Mouse (Mus musculus) spleen, embryonic (tissue): ENCODE measurements around the gene Lhb.
"Not testable (repeated sequence)": the region's sequence is repeated elsewhere in the genome, so short reads cannot be mapped to it uniquely, and the experiment has no call there.

ENCODE experiments used
- CTCF ChIA-PET: fragments of 350-600 bp; sonication (Branson Sonifier 250); formaldehyde crosslinking; loops from one replicate; lab custom pipeline; 2022; lab: Charles Lee

Lhb gene

DNA sequence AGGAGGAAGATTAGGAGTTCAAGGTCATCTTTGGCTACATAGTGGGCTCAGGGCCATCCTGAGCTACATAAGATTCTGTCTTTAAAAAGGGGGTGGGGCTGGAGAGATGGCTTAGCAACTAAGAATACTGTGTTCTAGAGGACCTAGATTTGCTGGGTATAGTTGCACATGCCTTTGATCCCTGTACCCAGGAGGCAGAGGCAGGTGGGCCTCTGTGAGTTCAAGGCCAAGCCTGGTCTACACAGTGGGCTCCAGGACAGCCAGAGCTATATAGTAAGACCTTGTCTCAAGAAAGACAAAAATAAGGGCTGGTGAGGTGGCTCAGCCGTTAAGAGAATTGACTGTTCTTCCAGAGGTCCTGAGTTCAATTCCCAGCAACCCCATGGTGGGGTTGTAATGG is 29.4 kb downstream of the Lhb start:
- CTCF ChIA-PET, result interaction anchor here (0.5 to 0.7 kb wide), 3 partner anchors 38 to 604 kb away, joined by 4 to 7 read pairs (median 6); no protein-coding TSS in a partner anchor

DNA sequence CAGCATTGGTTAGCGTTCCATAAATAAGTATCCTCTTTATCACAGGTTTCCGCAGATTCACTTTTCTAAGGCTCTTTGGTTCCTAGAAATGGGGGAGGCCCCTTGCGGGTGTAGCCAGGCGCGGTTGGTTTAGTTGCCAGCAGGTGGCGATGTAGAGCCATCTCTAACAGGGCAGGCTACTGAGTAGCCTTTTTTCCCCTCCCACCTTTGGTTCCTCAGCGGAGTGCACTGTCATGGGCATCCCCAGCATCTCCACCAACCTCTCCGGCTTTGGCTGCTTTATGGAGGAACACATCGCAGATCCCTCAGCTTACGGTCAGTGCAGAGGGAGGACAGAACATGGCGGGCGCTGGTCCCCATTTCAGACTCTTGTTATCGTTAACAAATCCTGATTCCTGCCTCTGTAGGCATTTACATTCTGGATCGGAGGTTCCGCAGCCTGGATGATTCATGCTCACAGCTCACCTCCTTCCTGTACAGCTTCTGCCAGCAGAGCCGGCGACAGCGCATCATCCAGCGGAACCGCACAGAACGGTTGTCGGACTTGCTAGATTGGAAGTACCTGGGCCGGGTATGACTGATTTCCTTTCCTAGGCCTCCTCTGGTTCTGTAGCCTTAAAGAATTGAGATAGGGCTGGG is 30.8 kb downstream of the Lhb start:
- CTCF ChIA-PET, result no interaction called here

DNA sequence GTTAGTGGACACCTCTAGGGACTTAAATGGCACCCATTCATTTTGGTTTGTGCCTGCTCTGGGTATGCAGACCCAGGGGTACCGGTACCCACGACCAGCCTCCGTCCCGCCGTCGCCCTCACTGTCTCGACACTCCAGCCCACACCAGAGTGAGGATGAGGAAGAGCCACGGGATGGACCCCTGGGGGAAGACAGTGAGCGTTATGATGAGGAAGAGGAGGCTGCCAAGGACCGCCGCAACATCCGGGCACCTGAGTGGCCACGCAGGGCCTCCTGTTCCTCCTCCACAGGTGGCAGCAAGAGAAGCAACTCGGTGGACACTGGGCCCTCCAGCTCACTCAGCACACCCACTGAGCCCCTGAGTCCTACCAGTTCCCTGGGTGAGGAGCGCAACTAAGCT is 34.4 kb downstream of the Lhb start:
- CTCF ChIA-PET, result no interaction called here

DNA sequence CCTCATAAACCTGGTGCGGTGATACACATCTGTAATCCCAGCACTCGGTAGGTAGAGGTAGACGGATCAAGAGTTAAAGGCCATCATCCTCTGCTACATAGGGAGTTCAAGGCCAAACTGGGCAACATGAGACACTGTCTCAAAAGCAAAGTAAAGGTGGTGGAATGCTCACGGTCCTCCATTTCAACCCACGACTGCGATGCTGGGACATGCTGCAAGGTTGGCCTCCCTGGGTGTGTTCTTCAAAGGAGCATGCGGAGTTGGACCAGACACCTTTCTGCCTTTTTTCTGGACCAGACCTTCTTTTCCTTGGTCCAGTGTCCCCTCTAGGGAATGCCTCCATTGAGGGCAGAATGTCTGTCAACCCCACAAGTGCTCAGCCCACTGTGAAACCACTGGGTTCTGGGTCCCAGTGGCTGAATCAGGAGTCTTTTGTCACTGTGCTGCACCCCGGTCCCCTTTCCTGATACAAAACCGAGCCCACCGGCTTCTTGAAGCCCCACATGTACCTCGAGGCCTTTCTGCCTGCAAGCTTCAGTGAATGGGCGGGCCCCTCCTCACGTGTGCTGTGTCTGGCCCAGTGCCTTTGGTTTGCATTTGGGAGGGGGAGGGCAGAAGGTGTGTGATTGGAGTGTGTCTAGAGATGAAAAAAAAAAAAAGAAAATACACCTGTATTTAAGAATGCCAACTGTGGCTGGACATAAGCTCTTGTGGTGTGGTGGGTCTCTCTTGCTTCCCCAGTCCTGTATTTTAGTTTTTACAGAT is 35.5 kb downstream of the Lhb start:
- CTCF ChIA-PET, result interaction anchor here (1.2 kb wide), 1 partner anchor 20 kb away, joined by 4 read pairs; no protein-coding TSS in a partner anchor

DNA sequence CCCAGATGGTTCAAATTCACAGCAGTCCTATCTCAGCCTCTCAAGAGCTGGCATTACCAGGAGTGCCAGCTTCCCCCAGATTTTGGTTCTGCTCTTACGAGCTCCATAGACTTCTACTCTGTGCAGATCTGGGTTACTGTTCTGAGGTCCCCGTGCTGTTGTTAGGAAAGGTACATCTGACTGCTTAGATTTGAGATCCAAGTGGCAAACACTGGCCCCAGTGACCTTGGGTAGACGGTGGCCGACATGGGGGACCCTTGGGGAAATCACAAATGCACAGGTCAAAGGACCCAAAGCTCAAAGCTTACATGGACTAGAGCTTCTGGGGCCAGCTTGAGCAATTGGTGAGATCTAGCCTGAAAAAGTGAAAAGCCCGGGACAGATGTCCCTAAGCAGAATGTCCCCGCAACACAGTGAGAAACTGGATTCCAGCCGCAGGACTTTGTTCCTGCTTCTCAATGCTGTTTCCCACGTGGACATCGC is 36.1 kb downstream of the Lhb start:
- CTCF ChIA-PET, result interaction anchor here (0.6 to 1.2 kb wide), 2 partner anchors 21 to 52 kb away, joined by 3 to 4 read pairs; partner anchors contain the start of gene Kcna7

DNA sequence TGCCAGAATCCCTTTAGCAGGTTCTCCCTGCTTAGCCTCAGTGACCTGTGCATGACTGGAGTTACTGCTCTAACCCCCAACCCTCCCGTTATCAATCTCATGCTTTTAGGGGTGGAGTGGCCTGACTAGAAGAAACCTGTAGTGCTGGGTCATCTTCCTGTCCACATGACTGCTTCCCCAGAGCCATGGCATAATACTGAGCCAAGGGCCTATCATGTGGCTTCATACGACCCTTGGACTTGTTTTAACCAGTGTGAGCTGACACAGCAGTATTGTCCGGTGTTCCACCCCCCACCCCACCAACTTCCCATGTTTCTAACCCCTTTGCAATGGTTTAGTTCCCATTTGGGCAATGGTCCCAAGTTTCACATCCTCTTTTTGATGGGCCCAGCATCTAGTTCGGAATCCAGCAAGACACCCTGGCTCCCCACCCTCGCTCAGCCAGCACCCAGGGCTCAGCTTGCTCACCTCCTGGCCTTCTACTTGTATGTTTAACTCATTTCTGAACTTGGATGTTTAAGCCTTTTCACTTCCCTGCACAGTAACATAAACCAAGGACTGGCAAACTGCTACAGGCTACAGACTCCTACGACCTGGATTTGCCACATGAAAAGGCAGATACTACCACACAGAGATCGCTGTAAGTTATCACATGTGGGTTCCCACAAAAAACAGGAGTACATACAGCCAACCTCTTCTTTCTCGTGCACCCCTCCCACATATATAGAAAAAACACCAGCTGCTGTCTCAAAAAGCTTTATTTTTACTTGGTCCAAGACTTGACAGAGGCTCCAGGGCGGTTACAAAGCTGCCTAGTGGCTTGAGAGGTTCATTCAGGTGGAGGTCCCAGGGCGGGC is 36.8 kb downstream of the Lhb start:
- CTCF ChIA-PET, result interaction anchor here (0.6 to 1.2 kb wide), 3 partner anchors 21 to 349 kb away, joined by 3 to 5 read pairs (median 4); partner anchors contain the start of gene Kcna7

DNA sequence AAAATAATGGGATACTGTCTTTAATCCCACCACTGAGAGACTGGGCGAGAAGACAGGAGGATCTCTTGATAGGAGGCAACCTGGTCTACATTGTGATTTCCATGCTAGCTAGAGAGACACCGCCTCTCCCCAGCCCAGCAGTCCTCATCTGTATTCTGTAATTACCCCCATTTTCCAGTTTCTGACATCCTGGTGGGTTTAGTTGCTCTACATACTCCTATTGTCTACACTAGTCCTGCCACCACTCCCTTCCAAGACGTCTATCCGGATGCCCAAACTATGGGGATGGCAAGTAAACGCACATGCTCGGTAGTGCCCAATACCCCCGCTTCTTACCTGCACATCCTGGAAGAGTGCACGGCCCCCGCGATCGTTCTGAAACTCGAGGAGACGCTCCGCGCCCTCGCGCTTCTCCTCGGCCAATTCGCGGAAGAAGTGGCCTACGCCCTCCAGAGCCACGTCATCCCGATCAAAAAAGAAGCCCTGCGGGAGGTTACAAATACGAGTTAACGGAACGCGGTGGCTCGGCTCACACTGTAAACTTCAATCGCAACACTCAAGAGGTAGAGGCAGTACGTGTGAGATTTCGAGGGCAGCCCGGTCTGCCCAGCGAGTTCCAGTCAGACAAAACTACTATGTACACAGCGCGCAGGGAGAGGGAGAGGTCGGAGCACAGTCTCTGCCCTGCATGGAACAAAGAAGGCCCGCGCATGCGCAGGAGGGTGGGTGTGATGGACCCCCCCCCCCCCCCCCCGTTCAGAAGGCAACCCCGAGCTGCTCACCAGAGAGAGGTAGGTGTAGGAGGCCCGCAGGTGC is 38.3 kb downstream of the Lhb start:
- CTCF ChIA-PET, result no interaction called here

DNA sequence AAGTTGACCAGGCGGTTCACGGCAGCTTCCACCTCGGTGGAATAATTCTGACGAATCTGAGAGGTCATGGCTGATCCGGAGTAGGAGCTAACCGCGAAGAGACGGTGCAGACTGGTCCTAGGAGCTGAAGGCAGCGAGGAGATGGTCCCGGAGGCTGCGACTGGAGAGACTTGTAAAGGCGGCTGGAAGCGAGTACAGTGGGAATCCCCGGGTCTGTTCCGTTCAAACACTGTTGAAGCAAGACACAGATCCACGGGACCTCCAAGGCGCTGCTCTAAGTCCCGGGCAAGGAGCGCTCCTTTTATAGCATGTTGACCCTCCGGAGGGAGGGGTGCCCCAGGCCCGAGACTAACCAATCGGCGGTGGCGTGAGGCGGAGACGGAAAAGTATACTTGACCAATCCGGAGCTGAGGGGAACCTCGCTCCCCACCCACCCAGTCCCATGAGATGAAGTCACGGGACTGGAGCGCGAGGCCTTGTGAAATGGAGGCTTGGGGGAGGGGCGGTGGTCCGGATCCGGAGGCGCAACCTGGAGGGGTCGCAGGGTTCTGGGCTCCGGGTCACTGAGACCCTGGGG is 39.0 kb downstream of the Lhb start, which contains the start of gene Ftl1:
Ftl1 (minus strand) TSS at position 321 of the 577 bp plus-strand sequence.
- CTCF ChIA-PET, result not testable (repeated sequence)

DNA sequence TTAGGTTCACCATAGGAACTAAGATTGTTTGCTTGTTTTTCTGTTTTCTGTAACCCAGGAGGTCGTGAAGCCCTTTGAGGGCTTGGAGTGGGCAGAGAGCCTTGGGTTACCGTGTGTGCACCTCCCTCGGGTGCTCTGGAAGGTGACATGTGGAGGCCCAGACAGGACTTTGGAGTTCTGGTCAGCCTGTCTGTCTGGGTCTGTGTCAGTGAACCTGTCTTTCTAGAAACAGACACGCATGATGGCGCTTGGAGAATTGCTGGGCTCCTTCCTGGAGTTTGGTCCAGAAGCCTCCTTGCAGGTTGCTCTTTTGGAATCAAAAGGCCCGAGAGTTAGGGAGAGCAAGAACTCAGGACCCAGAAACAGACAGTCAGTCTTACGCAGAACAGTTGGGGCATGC is 39.8 kb downstream of the Lhb start:
- CTCF ChIA-PET, result no interaction called here

DNA sequence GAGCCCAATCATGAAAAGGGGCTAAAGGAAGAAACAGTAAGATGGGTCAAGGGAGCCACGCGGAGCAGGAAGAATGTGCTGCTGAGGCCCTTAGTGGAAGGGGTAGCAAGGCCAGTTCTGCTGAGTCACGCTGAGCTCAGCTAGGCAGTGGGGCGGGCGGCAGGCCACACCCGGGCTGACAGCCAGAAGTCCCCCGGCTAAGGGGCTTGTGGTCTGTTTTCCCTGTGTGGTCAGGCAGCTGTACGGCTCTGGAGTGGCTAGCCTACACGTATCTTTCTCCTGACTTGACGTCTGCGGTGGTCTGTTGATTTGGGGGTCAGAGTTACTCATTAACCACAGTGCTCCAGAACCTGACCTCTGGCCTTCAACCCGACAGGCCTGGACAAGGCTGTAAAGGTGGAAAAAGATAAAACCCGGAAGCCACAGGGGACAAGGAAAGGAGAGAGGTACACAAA is 40.3 kb downstream of the Lhb start:
- CTCF ChIA-PET, result no interaction called here

DNA sequence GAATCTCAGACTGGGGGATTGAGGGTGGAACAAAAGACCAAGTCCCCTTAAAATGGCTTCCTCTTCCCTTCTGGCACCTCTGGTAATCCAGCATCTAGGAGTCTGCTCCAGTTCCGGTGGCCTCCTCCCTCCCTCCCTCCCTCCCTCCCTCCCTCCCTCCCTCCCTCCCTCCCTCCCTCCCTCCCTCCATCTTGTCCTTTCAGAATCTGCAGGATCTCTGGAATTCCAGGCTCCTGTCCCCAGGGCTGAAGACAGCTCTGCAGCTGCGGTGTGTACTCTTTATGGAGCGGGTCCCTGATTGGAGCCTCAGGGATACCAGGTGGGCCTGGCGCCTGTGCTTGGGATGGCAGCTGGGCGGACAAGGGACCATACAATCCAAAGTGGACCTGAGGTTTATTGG is 40.7 kb downstream of the Lhb start:
- CTCF ChIA-PET, result no interaction called here

DNA sequence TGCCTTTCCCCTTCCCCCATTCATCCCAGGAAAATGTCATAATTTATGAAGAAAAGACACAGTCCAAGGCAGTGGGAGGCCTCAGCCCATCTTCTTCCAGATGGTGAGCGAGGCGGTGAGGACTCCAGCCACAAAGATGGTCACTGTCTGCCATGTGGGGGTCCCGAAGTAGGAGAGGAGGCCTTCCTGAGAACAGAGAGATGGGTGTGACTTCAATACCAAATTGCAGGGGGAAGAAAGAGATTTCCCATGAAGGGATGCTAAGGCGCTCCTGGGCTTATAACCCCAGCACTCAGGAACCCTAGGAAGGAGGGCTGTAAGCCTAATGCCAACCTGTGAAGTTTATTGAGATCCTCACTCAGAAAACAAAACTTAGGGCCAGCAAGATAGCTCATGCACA is 41.2 kb downstream of the Lhb start:
- CTCF ChIA-PET, result no interaction called here

DNA sequence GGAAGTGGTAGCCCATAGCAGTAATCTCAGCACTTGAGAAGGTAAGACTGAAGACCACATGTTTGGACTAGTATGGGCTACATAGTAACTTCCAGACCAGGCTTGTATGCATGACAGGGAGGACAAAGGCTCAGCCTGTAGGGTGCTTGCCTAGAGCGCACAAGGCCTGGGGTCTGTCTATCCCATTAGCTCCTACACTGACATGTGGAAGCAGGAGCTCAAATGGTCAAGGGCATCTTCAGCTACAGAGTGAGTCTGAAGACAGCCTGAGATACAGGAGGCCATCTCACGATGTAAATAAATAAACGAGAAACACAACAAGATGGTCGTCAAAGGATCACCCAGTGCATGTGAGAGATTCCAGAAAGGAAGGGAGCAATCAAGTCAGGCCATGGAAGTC is 41.7 kb downstream of the Lhb start:
- CTCF ChIA-PET, result no interaction called here

DNA sequence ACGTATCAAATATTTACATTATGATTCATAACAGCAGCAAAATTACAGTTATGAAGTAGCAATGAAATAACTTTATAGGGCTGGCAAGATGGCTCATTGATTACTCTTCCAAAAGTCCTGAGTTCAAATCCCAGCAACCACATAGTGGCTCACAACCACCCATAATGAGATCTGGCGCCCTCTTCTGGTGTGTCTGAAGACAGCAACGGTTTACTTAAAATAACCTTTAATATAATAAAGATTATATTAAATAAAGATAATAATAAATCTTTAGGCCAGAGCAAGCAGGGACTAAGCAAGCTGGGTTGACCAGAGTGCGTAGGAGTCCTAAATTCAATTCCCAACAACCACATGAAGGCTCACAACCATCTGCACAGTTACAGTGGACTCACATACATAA is 42.2 kb downstream of the Lhb start:
- CTCF ChIA-PET, result interaction anchor here (0.5 kb wide), 1 partner anchor 1168 kb away, joined by 4 read pairs; no protein-coding TSS in a partner anchor

DNA sequence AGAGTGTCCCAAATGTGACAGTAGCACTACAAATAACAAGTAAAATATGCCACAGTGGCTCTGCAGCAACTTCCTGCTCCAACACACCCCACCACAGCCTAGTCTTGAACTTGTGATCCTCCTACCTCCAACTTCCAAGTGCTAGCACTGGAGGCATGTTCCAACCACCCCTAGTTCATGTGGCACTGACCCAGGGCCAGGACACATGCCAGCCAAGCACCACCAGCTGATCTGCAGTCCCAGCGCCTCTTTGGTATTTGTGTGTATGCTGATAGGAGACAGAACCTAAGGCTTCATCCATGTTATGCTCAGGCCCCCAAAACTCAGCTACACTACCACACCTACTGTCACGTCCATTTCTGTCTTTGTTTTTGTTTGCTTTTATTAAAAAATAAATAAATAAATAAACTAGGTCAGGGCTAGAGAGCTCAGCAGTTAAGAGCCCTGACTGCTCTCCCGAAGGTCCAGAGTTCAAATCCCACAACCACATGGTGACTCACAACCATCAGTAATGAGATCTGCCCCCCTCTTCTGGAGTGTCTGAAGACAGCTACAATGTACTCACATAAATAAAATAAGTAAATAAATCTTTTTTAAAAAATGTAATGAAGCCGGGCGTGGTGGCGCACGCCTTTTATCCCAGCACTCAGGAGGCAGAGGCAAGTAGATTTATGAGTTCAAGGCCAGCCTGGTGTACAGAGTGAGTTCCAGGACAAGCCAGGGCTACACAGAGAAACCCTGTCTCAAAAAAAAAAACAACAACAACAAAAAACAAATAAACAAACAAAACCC is 43.6 kb downstream of the Lhb start:
- CTCF ChIA-PET, result interaction anchor here (0.6 kb wide), 1 partner anchor 19 kb away, joined by 3 read pairs; no protein-coding TSS in a partner anchor

DNA sequence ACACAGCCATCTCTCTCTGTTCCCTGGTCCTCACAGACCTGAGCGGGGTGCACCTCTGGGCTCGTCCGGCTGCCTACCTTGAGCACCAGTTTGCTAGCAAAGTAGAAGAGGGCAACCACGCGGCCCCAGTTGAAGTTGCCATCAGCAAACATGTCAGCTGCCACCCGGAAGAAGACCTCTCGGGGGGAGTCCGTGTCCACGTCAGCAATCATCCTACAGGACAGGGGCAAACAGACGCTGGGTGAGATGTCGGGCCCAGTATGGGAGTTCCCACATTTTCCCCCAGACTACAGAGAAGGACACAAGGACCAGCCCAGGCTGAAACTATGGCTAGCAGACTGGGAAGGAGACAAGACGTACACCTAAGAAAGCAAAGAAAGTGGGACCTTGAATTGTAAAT is 44.5 kb downstream of the Lhb start:
- CTCF ChIA-PET, result interaction anchor here (0.6 kb wide), 1 partner anchor 18 kb away, joined by 3 read pairs; no protein-coding TSS in a partner anchor

DNA sequence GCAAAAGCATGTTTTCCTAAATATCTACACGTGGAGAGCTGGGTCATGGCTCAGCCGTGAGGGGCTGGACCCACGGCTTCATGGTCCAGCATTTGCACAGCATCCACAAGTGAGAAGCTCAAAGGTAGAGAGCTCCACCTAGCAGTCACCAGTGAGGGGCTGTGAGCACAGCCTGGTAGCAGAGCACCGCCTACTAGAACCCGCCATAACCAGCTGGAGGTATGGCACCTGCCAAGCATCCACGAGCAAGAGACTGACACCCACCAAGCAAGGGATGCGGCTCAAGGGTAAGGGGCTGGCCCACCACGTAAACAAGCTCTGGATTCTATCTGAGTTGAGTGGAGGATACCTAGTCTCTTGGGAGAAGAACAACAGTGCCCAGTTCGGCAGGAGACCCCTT is 44.9 kb downstream of the Lhb start:
- CTCF ChIA-PET, result no interaction called here

DNA sequence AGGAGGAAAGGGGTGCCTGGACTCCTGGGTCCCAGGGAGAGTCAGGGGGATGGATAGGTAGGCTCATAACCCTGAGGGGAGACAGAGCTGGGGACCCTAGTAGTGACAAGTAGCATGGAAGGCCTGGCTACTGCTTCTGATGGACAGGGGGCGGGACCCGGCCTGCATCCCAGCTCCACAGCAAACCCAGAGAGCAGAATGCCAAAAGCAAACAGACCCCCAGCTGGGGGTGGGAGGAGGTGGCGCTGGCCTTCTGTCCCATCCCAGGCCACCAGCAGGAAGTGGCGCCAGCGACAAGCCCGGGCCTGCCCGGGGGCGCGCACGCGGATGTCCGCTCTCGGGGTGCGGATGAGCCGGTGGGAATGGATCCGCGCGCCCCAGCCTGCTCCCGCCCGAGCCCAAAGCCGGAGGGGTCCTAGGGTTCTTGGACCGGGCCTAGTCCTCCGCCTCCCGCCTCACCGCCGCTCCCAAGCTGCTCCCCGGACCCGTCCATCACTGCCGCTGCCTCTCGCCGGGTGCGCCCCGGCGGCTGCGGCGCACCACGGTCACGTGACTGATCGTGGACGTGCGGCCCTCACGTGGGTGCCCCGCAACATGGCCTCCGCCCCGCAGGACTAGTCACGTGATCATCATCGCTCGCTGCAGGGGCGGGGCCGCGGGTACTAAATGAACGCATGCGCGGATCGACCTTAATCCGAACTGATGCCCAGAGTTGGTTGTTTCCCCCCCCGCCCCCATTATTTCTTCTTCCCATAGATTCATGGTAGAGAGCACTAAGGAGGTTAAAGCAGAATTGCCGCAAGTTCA is 45.9 kb downstream of the Lhb start, which contains the start of gene Bax:
Bax (minus strand) TSS at position 616 of the 807 bp plus-strand sequence.
- CTCF ChIA-PET, result interaction anchor here (0.5 kb wide), 1 partner anchor 45 kb away, joined by 4 read pairs; no protein-coding TSS in a partner anchor
